Mouse (Mus musculus) erythroblast, adult 5-6 weeks (primary cell): ENCODE data around the gene Plcb3. TPM values are rescaled to one million over a fixed set of nuclear protein-coding genes. Genes with fewer than 3 reads are reported as not detected.

ENCODE experiments used
- ATAC-seq: replicated peaks from 2 replicates; pipeline ENCODE4 v1.8.0; 2016; ENCODE audit warnings: moderate number of reproducible peaks, mild to moderate bottlenecking, moderate TSS enrichment, inconsistent platforms; ENCODE audit not compliant: poor library complexity, low FRiP score, severe bottlenecking
- total RNA-seq, 2 experiments: library from RNA; stranded (forward) in 1 of 2; stranded (reverse) in 1 of 2; fragments of 150-400 nt in 1 of 2; fragments of 200-764, 138-1000 nt in 1 of 2; gene quantifications; 2 replicates each; pipeline versions ENCODE4 v1.2.3 to v1.2.4; 2015 to 2017; ENCODE audit warnings: low replicate concordance in 2 of 2

Gene Plcb3
- total RNA-seq (2015; ENCODE audit: low replicate concordance) = 0.19 and 0.42 TPM in 2 replicates
- 2.5 and 6.8 TPM in 2 replicates for total RNA-seq (2017; ENCODE audit: low replicate concordance)

- no peak for ATAC-seq
Observed at GRCm38 (mm10) chr19:6975537-6976521, at the start of gene Plcb3. Gene Plcb3, minus strand, starts transcription at chr19:6976470.

GRCm38 (mm10) chr19:7020224-7020641 lies 44.0 kb upstream of the Plcb3 start:
- peak; percentile 56; the same call in 1 of the 2 replicates for ATAC-seq

- peak; percentile 82 for ATAC-seq
Observed at GRCm38 (mm10) chr19:7019191-7019590, 42.9 kb upstream of the Plcb3 start, which contains the start of gene Fermt3. Gene Fermt3, minus strand, starts transcription at chr19:7019469.

- ATAC-seq = peak; percentile 32
Observed at GRCm38 (mm10) chr19:7018546-7018945, 42.3 kb upstream of the Plcb3 start.

GRCm38 (mm10) chr19:7017541-7018457 lies 41.5 kb upstream of the Plcb3 start:
- peak; percentile 76 for ATAC-seq

GRCm38 (mm10) chr19:7014481-7015135 lies 38.3 kb upstream of the Plcb3 start:
- ATAC-seq = no peak

GRCm38 (mm10) chr19:7013984-7014383 lies 37.7 kb upstream of the Plcb3 start:
- ATAC-seq = no peak

- no peak for ATAC-seq
Observed at GRCm38 (mm10) chr19:7012426-7012825, 36.2 kb upstream of the Plcb3 start.

GRCm38 (mm10) chr19:7006892-7007593 lies 30.8 kb upstream of the Plcb3 start:
- no peak for ATAC-seq

GRCm38 (mm10) chr19:6999360-7000063 lies 23.2 kb upstream of the Plcb3 start:
- no peak for ATAC-seq

GRCm38 (mm10) chr19:6997721-6998290 lies 21.5 kb upstream of the Plcb3 start:
- no peak for ATAC-seq

GRCm38 (mm10) chr19:6996006-6996405 lies 19.7 kb upstream of the Plcb3 start, which contains the start of the genes Nudt22 and Trpt1:
Gene Nudt22, minus strand, starts transcription at chr19:6996117.
Gene Trpt1, plus strand, starts transcription at chr19:6996131.
- ATAC-seq = peak; percentile 74

GRCm38 (mm10) chr19:6995255-6995991 lies 19.2 kb upstream of the Plcb3 start:
- no peak for ATAC-seq

GRCm38 (mm10) chr19:6994489-6994888 lies 18.2 kb upstream of the Plcb3 start:
- ATAC-seq = no peak

- no peak for ATAC-seq
Observed at GRCm38 (mm10) chr19:6994002-6994401, 17.7 kb upstream of the Plcb3 start.

GRCm38 (mm10) chr19:6993011-6993770 lies 16.9 kb upstream of the Plcb3 start:
- peak; percentile 5; the same call in 1 of the 2 replicates for ATAC-seq
